Mouse (Mus musculus) heart, postnatal 0 days (tissue): Measurements from ENCODE around the gene Vma21-ps.

Source experiments
- CTCF ChIP-seq: IDR thresholded peaks from 2 replicates; pipeline ENCODE4 v1.5.1; 2016; ENCODE audit warnings: antibody characterized with exemption, control low read depth, low read depth
- EP300 ChIP-seq: IDR thresholded peaks from 2 replicates; pipeline ENCODE4 v1.6.1; 2016; ENCODE audit warnings: antibody characterized with exemption, low read depth

GRCm38 (mm10) chr4:52487486-52487885 is 9.6 kb downstream of the Vma21-ps start:
- no peak for TF ChIP-seq CTCF
- no peak for TF ChIP-seq EP300
